Mouse (Mus musculus): ENCODE measurements at regions not wholly inside any gene's neighbourhood (a gene's known extent, or its start where the extent isn't known, plus 50 kb on each side); places are given as distances from the start of the nearest gene placed in this dataset.

DNA sequence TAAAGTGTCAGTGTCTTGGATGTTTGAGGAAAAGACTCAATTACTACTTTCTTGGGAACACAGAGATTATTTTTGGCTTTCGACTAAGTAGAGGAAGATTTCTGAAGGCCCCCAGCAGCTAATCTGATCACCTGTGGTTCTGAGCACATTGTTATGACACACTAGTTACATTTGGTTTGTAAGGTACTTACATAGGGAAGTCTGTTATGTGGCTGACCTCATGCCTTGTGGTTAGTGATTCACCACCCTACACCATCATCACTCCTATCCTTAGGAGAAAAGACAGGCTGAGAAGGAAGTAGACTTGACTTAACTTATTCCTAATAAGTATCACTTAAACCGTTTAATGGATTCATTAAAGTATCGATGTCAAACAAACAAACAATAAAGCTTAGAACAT, 164.3 kb upstream of the Atp1b1 start:
- WGBS = 87% methylated on average over 3 of the region's 3 CpGs
- no peak overlapping the region for H3K27ac ChIP-seq (replicated peaks; ENCODE audit: low read depth, low read length)
- H3K4me1 ChIP-seq (ENCODE audit: control insufficient read depth, insufficient read depth, low read length) = no peaks in the 10 kb centered on the region
- DNase-seq (ENCODE audit: low spot score) = no peak
- no peak overlapping the region for H3K4me2 ChIP-seq (ENCODE audit: low read depth, low read length)
- no peaks in the 10 kb centered on the region for H3K36me3 ChIP-seq (replicated peaks; ENCODE audit: control insufficient read depth, insufficient read depth, low read depth, low read length)
- H3K9ac ChIP-seq (replicated peaks; ENCODE audit: low read length) = no peak overlapping the region
- no peaks in the 10 kb centered on the region for H3K9me3 ChIP-seq (replicated peaks; ENCODE audit: control insufficient read depth, low read length)
- no peak overlapping the region for H3K4me3 ChIP-seq (ENCODE audit: low read depth, low read length)
- no peaks in the 10 kb centered on the region for H3K27me3 ChIP-seq (ENCODE audit: control insufficient read depth, insufficient read depth, low read length)
- ATAC-seq (replicated peaks; ENCODE audit: insufficient number of reproducible peaks, low FRiP score, low TSS enrichment, low read depth) = no peak

- no peaks in the 10 kb centered on the region for H3K4me1 ChIP-seq (ENCODE audit: control insufficient read depth, insufficient read depth, low read length)
- H3K4me2 ChIP-seq (ENCODE audit: low read depth, low read length) = no peak overlapping the region
- H3K9ac ChIP-seq (replicated peaks; ENCODE audit: low read length) = no peak overlapping the region
- DNase-seq (ENCODE audit: low spot score) = no peak
- H3K4me3 ChIP-seq (ENCODE audit: low read depth, low read length) = no peak overlapping the region
- H3K27ac ChIP-seq (replicated peaks; ENCODE audit: low read depth, low read length) = no peak overlapping the region
- no peak for ATAC-seq (replicated peaks; ENCODE audit: insufficient number of reproducible peaks, low FRiP score, low TSS enrichment, low read depth)
- 81% methylated on average over 1 of the region's 1 CpGs for WGBS
- H3K27me3 ChIP-seq (ENCODE audit: control insufficient read depth, insufficient read depth, low read length) = no peaks in the 10 kb centered on the region
- no peaks in the 10 kb centered on the region for H3K9me3 ChIP-seq (replicated peaks; ENCODE audit: control insufficient read depth, low read length)
- no peaks in the 10 kb centered on the region for H3K36me3 ChIP-seq (replicated peaks; ENCODE audit: control insufficient read depth, insufficient read depth, low read depth, low read length)
Measured at GRCm38 (mm10) chr1:164620129-164620528, 162.0 kb upstream of the Atp1b1 start.

GRCm38 (mm10) chr1:164617871-164618270, 159.7 kb upstream of the Atp1b1 start:
- no peak overlapping the region for H3K4me2 ChIP-seq (ENCODE audit: low read depth, low read length)
- no peak for DNase-seq (ENCODE audit: low spot score)
- no peak overlapping the region for H3K4me3 ChIP-seq (ENCODE audit: low read depth, low read length)
- H3K9me3 ChIP-seq (replicated peaks; ENCODE audit: control insufficient read depth, low read length) = no peaks in the 10 kb centered on the region
- no peak overlapping the region for H3K27ac ChIP-seq (replicated peaks; ENCODE audit: low read depth, low read length)
- no peaks in the 10 kb centered on the region for H3K36me3 ChIP-seq (replicated peaks; ENCODE audit: control insufficient read depth, insufficient read depth, low read depth, low read length)
- H3K9ac ChIP-seq (replicated peaks; ENCODE audit: low read length) = no peak overlapping the region
- no peaks in the 10 kb centered on the region for H3K27me3 ChIP-seq (ENCODE audit: control insufficient read depth, insufficient read depth, low read length)
- no peak for ATAC-seq (replicated peaks; ENCODE audit: insufficient number of reproducible peaks, low FRiP score, low TSS enrichment, low read depth)
- no peaks in the 10 kb centered on the region for H3K4me1 ChIP-seq (ENCODE audit: control insufficient read depth, insufficient read depth, low read length)

- DNase-seq (ENCODE audit: low spot score) (no peak), ATAC-seq (replicated peaks; ENCODE audit: insufficient number of reproducible peaks, low FRiP score, low TSS enrichment, low read depth) (no peak)
- no peaks in the 10 kb centered on the region for H3K36me3 ChIP-seq (replicated peaks; ENCODE audit: control insufficient read depth, insufficient read depth, low read depth, low read length)
- H3K27ac ChIP-seq (replicated peaks; ENCODE audit: low read depth, low read length) = no peak overlapping the region
- no peaks in the 10 kb centered on the region for H3K27me3 ChIP-seq (ENCODE audit: control insufficient read depth, insufficient read depth, low read length)
- WGBS = 79% methylated on average over 5 of the region's 5 CpGs
- H3K4me2 ChIP-seq (ENCODE audit: low read depth, low read length) = no peak overlapping the region
- H3K4me3 ChIP-seq (ENCODE audit: low read depth, low read length) = no peak overlapping the region
- H3K9me3 ChIP-seq (replicated peaks; ENCODE audit: control insufficient read depth, low read length) = no peaks in the 10 kb centered on the region
- no peaks in the 10 kb centered on the region for H3K4me1 ChIP-seq (ENCODE audit: control insufficient read depth, insufficient read depth, low read length)
- no peak overlapping the region for H3K9ac ChIP-seq (replicated peaks; ENCODE audit: low read length)
Measured at GRCm38 (mm10) chr1:164607061-164607460, 148.9 kb upstream of the Atp1b1 start.

GRCm38 (mm10) chr1:164606141-164606754, 148.1 kb upstream of the Atp1b1 start:
- H3K4me3 ChIP-seq (ENCODE audit: low read depth, low read length) = no peak overlapping the region
- H3K27ac ChIP-seq (replicated peaks; ENCODE audit: low read depth, low read length) = no peak overlapping the region
- H3K4me2 ChIP-seq (ENCODE audit: low read depth, low read length) = no peak overlapping the region
- no peak for ATAC-seq (replicated peaks; ENCODE audit: insufficient number of reproducible peaks, low FRiP score, low TSS enrichment, low read depth)
- H3K36me3 ChIP-seq (replicated peaks; ENCODE audit: control insufficient read depth, insufficient read depth, low read depth, low read length) = no peaks in the 10 kb centered on the region
- WGBS = 76% methylated on average over 8 of the region's 8 CpGs
- H3K9ac ChIP-seq (replicated peaks; ENCODE audit: low read length) = no peak overlapping the region
- H3K27me3 ChIP-seq (ENCODE audit: control insufficient read depth, insufficient read depth, low read length) = no peaks in the 10 kb centered on the region
- H3K4me1 ChIP-seq (ENCODE audit: control insufficient read depth, insufficient read depth, low read length) = no peaks in the 10 kb centered on the region
- no peak for DNase-seq (ENCODE audit: low spot score)
- no peaks in the 10 kb centered on the region for H3K9me3 ChIP-seq (replicated peaks; ENCODE audit: control insufficient read depth, low read length)

DNA sequence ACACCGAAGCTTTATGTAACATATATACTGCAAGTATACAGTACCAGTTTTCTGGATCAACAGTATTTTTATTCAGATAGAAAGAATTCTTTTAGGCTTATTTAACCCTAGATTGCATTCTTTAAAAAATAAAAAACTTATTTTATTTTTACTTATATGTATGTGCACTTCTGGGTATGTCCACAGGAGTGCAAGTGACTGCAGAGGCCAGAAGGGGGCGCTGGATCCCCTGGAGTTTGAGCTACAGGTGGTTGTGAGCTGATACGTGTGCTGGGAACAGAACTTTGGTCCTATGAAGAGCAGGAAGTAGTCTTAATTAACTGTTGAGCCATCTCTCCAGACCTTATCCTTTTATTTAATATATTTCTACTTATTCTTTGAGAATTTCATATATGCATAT, 145.3 kb upstream of the Atp1b1 start:
- ATAC-seq (replicated peaks; ENCODE audit: insufficient number of reproducible peaks, low FRiP score, low TSS enrichment, low read depth) = no peak
- 61% methylated on average over 3 of the region's 3 CpGs for WGBS
- Histone ChIP-seq H3K4me1 (ENCODE audit: control insufficient read depth, insufficient read depth, low read length) (no peaks in the 10 kb centered on the region), H3K27ac (replicated peaks; ENCODE audit: low read depth, low read length) (no peak overlapping the region), H3K4me2 (ENCODE audit: low read depth, low read length) (no peak overlapping the region), H3K27me3 (ENCODE audit: control insufficient read depth, insufficient read depth, low read length) (no peaks in the 10 kb centered on the region), H3K9me3 (replicated peaks; ENCODE audit: control insufficient read depth, low read length) (no peaks in the 10 kb centered on the region), H3K4me3 (ENCODE audit: low read depth, low read length) (no peak overlapping the region), H3K9ac (replicated peaks; ENCODE audit: low read length) (no peak overlapping the region), H3K36me3 (replicated peaks; ENCODE audit: control insufficient read depth, insufficient read depth, low read depth, low read length) (no peaks in the 10 kb centered on the region)
- no peak for DNase-seq (ENCODE audit: low spot score)

DNA sequence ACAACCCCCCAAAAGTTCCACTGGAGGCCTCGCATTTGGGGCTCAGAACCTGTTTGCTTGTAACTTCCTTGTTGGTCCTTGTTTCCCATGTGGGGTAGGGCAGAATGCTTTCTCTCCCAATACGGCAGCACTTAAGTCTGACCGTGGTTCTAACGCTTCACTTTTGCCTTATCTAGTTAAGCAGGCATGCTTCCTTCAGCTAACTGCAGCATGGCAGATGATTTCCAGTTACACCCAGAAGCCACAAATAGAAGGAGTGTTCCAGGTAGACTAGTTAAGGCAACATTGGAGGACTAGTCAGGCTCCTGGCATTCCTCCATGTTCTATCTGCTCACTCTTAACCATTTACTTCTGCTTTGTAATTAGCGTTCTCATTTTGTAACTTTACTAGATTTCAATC, 144.4 kb upstream of the Atp1b1 start:
- no peaks in the 10 kb centered on the region for H3K9me3 ChIP-seq (replicated peaks; ENCODE audit: control insufficient read depth, low read length)
- no peak overlapping the region for H3K4me2 ChIP-seq (ENCODE audit: low read depth, low read length)
- 91% methylated on average over 5 of the region's 5 CpGs for WGBS
- DNase-seq (ENCODE audit: low spot score) (no peak), ATAC-seq (replicated peaks; ENCODE audit: insufficient number of reproducible peaks, low FRiP score, low TSS enrichment, low read depth) (no peak)
- H3K27me3 ChIP-seq (ENCODE audit: control insufficient read depth, insufficient read depth, low read length) = no peaks in the 10 kb centered on the region
- no peaks in the 10 kb centered on the region for H3K4me1 ChIP-seq (ENCODE audit: control insufficient read depth, insufficient read depth, low read length)
- H3K36me3 ChIP-seq (replicated peaks; ENCODE audit: control insufficient read depth, insufficient read depth, low read depth, low read length) = no peaks in the 10 kb centered on the region
- H3K4me3 ChIP-seq (ENCODE audit: low read depth, low read length) = no peak overlapping the region
- no peak overlapping the region for H3K27ac ChIP-seq (replicated peaks; ENCODE audit: low read depth, low read length)
- H3K9ac ChIP-seq (replicated peaks; ENCODE audit: low read length) = no peak overlapping the region

DNA sequence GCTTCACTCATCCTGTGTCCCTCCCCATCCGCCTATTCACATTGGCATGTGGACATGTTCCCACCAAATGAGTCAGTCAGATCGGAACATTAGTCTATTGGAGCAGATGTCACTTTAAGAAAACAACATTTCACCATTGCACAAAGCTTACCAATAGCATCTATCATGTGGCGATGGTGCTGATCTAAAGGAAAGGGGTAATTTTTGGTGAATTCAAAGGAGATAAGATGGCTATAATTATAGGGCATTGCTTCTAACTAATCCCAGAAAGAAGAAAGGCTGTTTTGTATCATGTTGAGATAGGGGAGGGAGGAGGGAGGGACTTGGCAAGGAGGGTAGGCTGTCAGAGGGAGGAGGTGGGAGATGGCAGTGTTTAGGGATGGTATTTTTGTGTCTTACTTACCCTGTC, 132.1 kb upstream of the Atp1b1 start:
- Histone ChIP-seq H3K27ac (replicated peaks; ENCODE audit: low read depth, low read length) (no peak overlapping the region), H3K4me2 (ENCODE audit: low read depth, low read length) (no peak overlapping the region), H3K9me3 (replicated peaks; ENCODE audit: control insufficient read depth, low read length) (no peaks in the 10 kb centered on the region), H3K4me3 (ENCODE audit: low read depth, low read length) (no peak overlapping the region), H3K27me3 (ENCODE audit: control insufficient read depth, insufficient read depth, low read length) (no peaks in the 10 kb centered on the region), H3K9ac (replicated peaks; ENCODE audit: low read length) (no peak overlapping the region), H3K4me1 (ENCODE audit: control insufficient read depth, insufficient read depth, low read length) (no peaks in the 10 kb centered on the region), H3K36me3 (replicated peaks; ENCODE audit: control insufficient read depth, insufficient read depth, low read depth, low read length) (no peaks in the 10 kb centered on the region)
- ATAC-seq (replicated peaks; ENCODE audit: insufficient number of reproducible peaks, low FRiP score, low TSS enrichment, low read depth) = no peak
- DNase-seq (ENCODE audit: low spot score) = no peak
- 75% methylated on average over 3 of the region's 3 CpGs for WGBS

Data from embryonic facial prominence, embryonic 11.5 days (tissue).